9 mouse cellular contexts compared by ENCODE assay signal in genomic region chrX:13345126-13345525, GRCm38 (mm10).
DNase-seq lines count a peak whose midpoint lies in the region; ATAC-seq and TF ChIP-seq lines count a peak whose summit lies in the region.
"Had no signal": no experiment of that assay in that cellular context is flagged by ENCODE, and none has a peak within 500 bp of the region (broad histone marks: within the 10 kb centered on the region; RNA-seq: fewer than 3 reads in every experiment).

No protein-coding gene starts in this region.

- no peaks in the 10 kb centered on the region for H3K9me3 ChIP-seq in liver, embryonic 11.5 days (ENCODE audit: control insufficient read depth, low read length)
- H3K9me3 ChIP-seq in embryonic facial prominence, embryonic 13.5 days: no peaks in the 10 kb centered on the region
- H3K9me3 ChIP-seq in intestine, embryonic 15.5 days: no peaks in the 10 kb centered on the region
- H3K9me3 ChIP-seq: liver, embryonic 15.5 days had no signal

- TF ChIP-seq POLR2A in olfactory bulb, adult 2 months (IDR thresholded peaks at IDR 0.05; ENCODE audit: insufficient read depth, low read depth, low read length): no peak

- no peak overlapping the region for H3K9ac ChIP-seq in liver, embryonic 11.5 days (ENCODE audit: low read depth, low read length)
- peak overlapping the region; percentile 55 for H3K9ac ChIP-seq in embryonic facial prominence, embryonic 13.5 days
- no peak overlapping the region for H3K9ac ChIP-seq in intestine, embryonic 15.5 days
- H3K9ac ChIP-seq: liver, embryonic 15.5 days had no signal

- peak overlapping the region; percentile 75 for H3K27ac ChIP-seq in liver, embryonic 11.5 days (ENCODE audit: low read depth, low read length)
- H3K27ac ChIP-seq in embryonic facial prominence, embryonic 13.5 days: peak overlapping the region; percentile 91
- H3K27ac ChIP-seq in intestine, embryonic 15.5 days: peak overlapping the region; percentile 73
- peak overlapping the region; percentile 75 for H3K27ac ChIP-seq in olfactory bulb, adult 2 months (ENCODE audit: insufficient read depth, low read depth, low read length)
- H3K27ac ChIP-seq: liver, embryonic 15.5 days had no signal

- peaks cover 7% of the 10 kb centered on the region; the same call in 1 of the 2 replicates for H3K4me1 ChIP-seq in liver, embryonic 11.5 days (replicated peaks; ENCODE audit: control insufficient read depth, insufficient read depth, low read length)
- H3K4me1 ChIP-seq in embryonic facial prominence, embryonic 13.5 days: peaks cover 18% of the 10 kb centered on the region
- H3K4me1 ChIP-seq in intestine, embryonic 15.5 days (replicated peaks): no peaks in the 10 kb centered on the region
- peaks cover 14% of the 10 kb centered on the region; the same call in 1 of the 2 replicates for H3K4me1 ChIP-seq in olfactory bulb, adult 2 months (ENCODE audit: control insufficient read depth, insufficient read depth, low read length)
- H3K4me1 ChIP-seq: liver, embryonic 15.5 days had no signal

- peak overlapping the region; percentile 25 for H3K4me2 ChIP-seq in liver, embryonic 11.5 days
- H3K4me2 ChIP-seq in embryonic facial prominence, embryonic 13.5 days: peak overlapping the region; percentile 58
- 0 out of 2 replicates have a peak overlapping the region, but pooled peaks have one; percentile 19 for H3K4me2 ChIP-seq in intestine, embryonic 15.5 days (replicated peaks)

- peak; percentile 31 for DNase-seq in liver, embryonic 11.5 days (ENCODE audit: low spot score)
- no peak for DNase-seq in liver
- DNase-seq in left cerebral cortex, postnatal 25 days (ENCODE audit: low spot score in 2 of 2): no peak
- DNase-seq in urinary bladder, postnatal 25 days (ENCODE audit: low spot score): no peak
- no peak for DNase-seq in testis, postnatal 14 days (ENCODE audit: low spot score)

- no peak for ATAC-seq in liver, embryonic 11.5 days (replicated peaks; ENCODE audit: low FRiP score)
- ATAC-seq in embryonic facial prominence, embryonic 13.5 days (ENCODE audit: insufficient number of reproducible peaks, insufficient read depth, low FRiP score, low TSS enrichment, low read depth): no peak
- no peak for ATAC-seq in intestine, embryonic 15.5 days

- H3K27me3 ChIP-seq in liver, embryonic 11.5 days (replicated peaks; ENCODE audit: control insufficient read depth, insufficient read depth, low read length): peaks cover 15% of the 10 kb centered on the region; the same call in 1 of the 2 replicates
- peaks cover 24% of the 10 kb centered on the region for H3K27me3 ChIP-seq in embryonic facial prominence, embryonic 13.5 days
- no peaks in the 10 kb centered on the region for H3K27me3 ChIP-seq in intestine, embryonic 15.5 days (replicated peaks)

- H3K36me3 ChIP-seq in liver, embryonic 11.5 days (ENCODE audit: control insufficient read depth, insufficient read depth, low read length): no peaks in the 10 kb centered on the region
- no peaks in the 10 kb centered on the region for H3K36me3 ChIP-seq in embryonic facial prominence, embryonic 13.5 days
- H3K36me3 ChIP-seq in intestine, embryonic 15.5 days: no peaks in the 10 kb centered on the region
- H3K36me3 ChIP-seq: liver, embryonic 15.5 days had no signal

- intact Hi-C loops in left cerebral cortex, postnatal 25 days (cut with DNase I): loop anchor here (5.0 to 10.0 kb wide), 3 partner anchors 103 to 312 kb away; no protein-coding TSS in a partner anchor

- no peak overlapping the region for H3K4me3 ChIP-seq in liver, embryonic 11.5 days (ENCODE audit: low read depth, low read length)
- 0 out of 2 replicates have a peak overlapping the region, but pooled peaks have one; percentile 2 for H3K4me3 ChIP-seq in embryonic facial prominence, embryonic 13.5 days
- H3K4me3 ChIP-seq in intestine, embryonic 15.5 days (replicated peaks): no peak overlapping the region
- H3K4me3 ChIP-seq in olfactory bulb, adult 2 months (ENCODE audit: insufficient read depth, low read depth, low read length): peak overlapping the region; percentile 7; the same call in 1 of the 2 replicates
- H3K4me3 ChIP-seq: liver, embryonic 15.5 days had no signal

- WGBS in liver, embryonic 11.5 days: 29% methylated on average over 5 of the region's 5 CpGs
- 4% methylated on average over 5 of the region's 5 CpGs for WGBS in embryonic facial prominence, embryonic 13.5 days
- WGBS in intestine, embryonic 15.5 days: 10% methylated on average over 5 of the region's 5 CpGs
- WGBS in olfactory bulb, adult 2 months: 19% methylated on average over 5 of the region's 5 CpGs

- TF ChIP-seq CTCF in olfactory bulb, adult 2 months (IDR thresholded peaks at IDR 0.05; ENCODE audit: insufficient read depth, low read depth, low read length): no peak

Comparison
In these comparisons a context has a peak if more than half of its experiments do, and no peak if none do; other contexts are left out.
1. H3K4me3 ChIP-seq: peak in embryonic facial prominence, embryonic 13.5 days (single experiment) and olfactory bulb, adult 2 months (single experiment); none in liver, embryonic 11.5 days (single experiment) and intestine, embryonic 15.5 days (single experiment).
2. Peak in every context shown above with its lines, with median percentiles within 50 percentile points of each other: H3K27ac ChIP-seq and H3K4me2 ChIP-seq.